Mouse (Mus musculus): ENCODE results near the gene Clic1. TPM values are rescaled to one million over a fixed set of nuclear protein-coding genes. Genes with fewer than 3 reads are reported as not detected.
A peak's percentile ranks its signal among the peaks of the same experiment; 100 is the strongest.

Clic1 gene
- polyA plus RNA-seq, 1 experiment = not detected

DNA sequence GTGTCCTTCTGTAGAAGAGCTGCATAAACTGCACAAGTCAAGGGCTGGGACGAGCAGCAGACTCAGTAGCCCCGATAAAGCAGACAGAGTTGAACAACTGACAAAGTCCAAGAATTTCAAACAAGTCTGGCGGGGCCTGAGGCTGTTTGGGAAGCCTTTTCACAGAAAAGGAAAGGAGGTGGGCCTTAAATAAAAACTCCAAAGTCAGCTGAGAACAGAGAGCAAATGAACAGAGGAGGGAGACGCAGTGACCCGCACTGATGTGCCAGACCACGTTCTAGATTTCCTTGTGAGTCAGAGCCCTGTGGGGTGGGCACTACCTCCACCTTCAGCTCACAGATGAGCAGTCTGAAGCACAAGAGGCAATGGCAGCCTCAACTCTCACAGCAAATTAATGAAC lies 14.9 kb upstream of the Clic1 start:
- Histone ChIP-seq H3K4me3 (ENCODE audit: insufficient read depth, low read depth, low read length) (no peak overlapping the region), H3K27ac (ENCODE audit: insufficient read depth, low read depth, low read length) (no peak overlapping the region), H3K4me1 (ENCODE audit: control insufficient read depth, insufficient read depth, low read length) (peaks cover 5% of the 10 kb centered on the region)
- 58% methylated on average over 6 of the region's 6 CpGs for whole genome bisulfite sequencing
- TF ChIP-seq CTCF (IDR thresholded peaks at IDR 0.05; ENCODE audit: insufficient read depth, low read depth, low read length) (no peak), POLR2A (IDR thresholded peaks at IDR 0.05; ENCODE audit: insufficient read depth, low read depth, low read length) (no peak)

DNA sequence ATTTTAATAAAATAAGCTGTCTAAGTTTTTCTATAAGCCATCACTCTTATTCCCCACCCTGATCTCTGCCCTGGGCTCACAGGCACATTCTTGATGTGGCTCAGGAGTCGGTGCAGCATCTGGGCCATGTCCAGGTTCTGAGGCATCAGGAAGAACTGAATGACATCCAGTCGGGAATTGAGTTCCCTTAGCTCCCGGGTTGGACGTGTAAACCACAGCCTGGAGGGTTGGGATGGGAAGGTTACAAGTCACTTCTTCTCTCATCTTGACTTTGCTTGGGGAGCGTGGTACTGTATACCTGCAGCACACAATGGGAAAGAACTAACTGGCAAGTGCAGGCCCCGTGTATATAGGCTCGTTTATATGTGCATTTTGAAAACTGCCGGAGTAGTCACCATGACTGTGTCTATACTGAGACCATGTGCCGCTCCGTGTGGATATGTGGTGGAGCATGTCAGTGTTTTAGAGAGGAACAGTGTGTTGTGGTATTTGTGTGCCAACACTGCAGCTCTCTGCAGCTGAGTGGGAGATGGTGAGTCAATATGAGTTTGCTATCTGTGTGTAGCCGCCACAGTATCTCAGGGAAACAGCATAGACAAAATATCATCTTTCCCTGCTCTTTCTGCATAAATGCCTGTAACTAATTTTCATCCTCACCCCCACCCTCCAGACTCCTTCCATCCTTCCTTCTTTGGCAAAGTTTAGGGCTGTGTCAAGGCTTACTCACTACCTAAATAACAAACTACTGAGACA lies 10.5 kb upstream of the Clic1 start:
- no peak overlapping the region for H3K4me3 ChIP-seq (ENCODE audit: insufficient read depth, low read depth, low read length)
- TF ChIP-seq CTCF (IDR thresholded peaks at IDR 0.05; ENCODE audit: insufficient read depth, low read depth, low read length) = no peak
- no peak for TF ChIP-seq POLR2A (IDR thresholded peaks at IDR 0.05; ENCODE audit: insufficient read depth, low read depth, low read length)
- WGBS = 78% methylated on average over 11 of the region's 11 CpGs
- no peak overlapping the region for H3K27ac ChIP-seq (ENCODE audit: insufficient read depth, low read depth, low read length)
- no peaks in the 10 kb centered on the region for H3K4me1 ChIP-seq (ENCODE audit: control insufficient read depth, insufficient read depth, low read length)

GRCm38 (mm10) chr17:35043794-35044193 lies 6.0 kb upstream of the Clic1 start:
- no peak overlapping the region for H3K27ac ChIP-seq (ENCODE audit: insufficient read depth, low read depth, low read length)
- H3K4me1 ChIP-seq (ENCODE audit: control insufficient read depth, insufficient read depth, low read length) = peaks cover 10% of the 10 kb centered on the region
- 84% methylated on average over 4 of the region's 4 CpGs for WGBS
- H3K4me3 ChIP-seq (ENCODE audit: insufficient read depth, low read depth, low read length) = no peak overlapping the region
- TF ChIP-seq CTCF (IDR thresholded peaks at IDR 0.05; ENCODE audit: insufficient read depth, low read depth, low read length) (no peak), POLR2A (IDR thresholded peaks at IDR 0.05; ENCODE audit: insufficient read depth, low read depth, low read length) (no peak)

DNA sequence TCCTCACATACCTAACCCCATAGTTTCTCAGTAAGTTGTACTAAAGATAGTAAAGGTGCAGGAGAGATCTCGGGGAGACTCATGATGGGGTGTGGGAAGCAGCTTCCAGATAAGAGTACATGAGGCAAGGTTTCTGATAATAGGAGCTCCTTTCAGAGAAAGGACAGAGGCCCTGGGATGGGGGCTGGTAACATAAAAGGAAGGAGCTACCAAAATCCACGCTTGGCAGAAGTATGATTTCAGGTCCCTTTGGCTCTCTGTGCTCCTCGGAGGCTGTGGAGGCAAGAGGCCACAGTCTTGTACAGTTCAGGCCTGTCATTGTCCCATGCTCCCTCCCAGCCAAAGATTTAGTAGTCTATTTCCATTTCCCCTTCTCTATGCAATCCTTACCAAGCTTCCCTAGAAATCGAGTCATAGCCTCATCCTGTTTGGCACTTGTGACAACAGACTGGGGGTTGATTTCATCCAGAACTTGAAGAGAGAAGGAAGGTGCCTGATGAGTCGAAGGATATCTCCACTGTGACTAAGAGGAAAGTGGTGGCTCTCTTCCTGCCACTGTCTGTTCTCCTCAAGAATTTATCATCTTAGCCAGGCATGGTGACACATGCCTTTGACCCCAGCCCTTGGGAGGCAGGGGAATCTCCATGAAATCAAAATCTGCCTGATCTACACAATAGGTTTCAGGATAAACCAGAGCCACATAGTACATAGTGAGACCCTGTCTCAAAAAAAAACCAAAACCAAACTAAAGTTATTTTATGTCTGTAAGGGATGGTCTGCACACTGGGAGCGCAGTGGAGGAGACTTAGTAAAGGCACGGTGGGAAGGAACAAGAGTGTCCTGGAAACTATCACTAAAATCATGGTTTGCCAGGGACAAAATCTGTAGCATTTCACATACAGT lies 4.6 kb upstream of the Clic1 start:
- no peak overlapping the region for H3K27ac ChIP-seq (ENCODE audit: insufficient read depth, low read depth, low read length)
- WGBS = 89% methylated on average over 7 of the region's 7 CpGs
- peaks cover 17% of the 10 kb centered on the region for H3K4me1 ChIP-seq (ENCODE audit: control insufficient read depth, insufficient read depth, low read length)
- H3K4me3 ChIP-seq (ENCODE audit: insufficient read depth, low read depth, low read length) = no peak overlapping the region
- TF ChIP-seq POLR2A (IDR thresholded peaks at IDR 0.05; ENCODE audit: insufficient read depth, low read depth, low read length) (no peak), CTCF (IDR thresholded peaks at IDR 0.05; ENCODE audit: insufficient read depth, low read depth, low read length) (no peak)

GRCm38 (mm10) chr17:35045807-35046680 lies 3.7 kb upstream of the Clic1 start:
- 6% methylated on average over 48 of the region's 48 CpGs for WGBS
- H3K4me3 ChIP-seq (ENCODE audit: insufficient read depth, low read depth, low read length) = peak overlapping the region; percentile 73
- H3K4me1 ChIP-seq (ENCODE audit: control insufficient read depth, insufficient read depth, low read length) = peaks cover 23% of the 10 kb centered on the region
- no peak overlapping the region for H3K27ac ChIP-seq (ENCODE audit: insufficient read depth, low read depth, low read length)
- TF ChIP-seq CTCF (IDR thresholded peaks at IDR 0.05; ENCODE audit: insufficient read depth, low read depth, low read length) = no peak
- TF ChIP-seq POLR2A (IDR thresholded peaks at IDR 0.05; ENCODE audit: insufficient read depth, low read depth, low read length) = no peak

- 2% methylated on average over 33 of the region's 33 CpGs for WGBS
- no peak within 1 kb of the TSS for H3K27ac ChIP-seq (ENCODE audit: insufficient read depth, low read depth, low read length)
Measured at GRCm38 (mm10) chr17:35046681-35047455, 2.9 kb upstream of the Clic1 start, which contains the start of gene Msh5. Gene Msh5, minus strand, starts transcription at chr17:35046745.

DNA sequence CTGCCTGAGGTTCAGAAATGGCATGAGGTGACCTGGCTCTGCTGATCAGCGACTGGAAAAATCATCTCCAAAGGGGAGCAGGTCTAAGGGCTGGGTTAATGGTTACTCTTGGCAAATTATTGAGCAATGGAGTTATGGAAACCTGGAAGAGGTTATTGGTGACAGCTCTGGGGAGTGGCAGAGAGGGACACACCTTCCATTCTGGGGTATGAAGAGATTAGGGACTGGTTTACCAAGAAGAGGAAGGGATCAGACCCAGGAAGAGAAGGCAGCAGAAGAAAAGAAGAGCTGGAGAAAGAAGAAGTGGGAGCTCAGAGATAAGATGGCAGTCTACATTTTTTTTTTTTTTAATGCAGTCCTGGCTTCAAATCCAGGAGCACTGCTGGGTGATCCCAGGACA lies 2.1 kb upstream of the Clic1 start:
- H3K4me3 ChIP-seq (ENCODE audit: insufficient read depth, low read depth, low read length) = no peak overlapping the region
- TF ChIP-seq CTCF (IDR thresholded peaks at IDR 0.05; ENCODE audit: insufficient read depth, low read depth, low read length) (no peak), POLR2A (IDR thresholded peaks at IDR 0.05; ENCODE audit: insufficient read depth, low read depth, low read length) (no peak)
- H3K27ac ChIP-seq (ENCODE audit: insufficient read depth, low read depth, low read length) = no peak overlapping the region
- H3K4me1 ChIP-seq (ENCODE audit: control insufficient read depth, insufficient read depth, low read length) = peaks cover 33% of the 10 kb centered on the region
- 61% methylated on average over 1 of the region's 1 CpGs for WGBS

More at GRCm38 (mm10) chr17:35046681-35047455, 2.9 kb upstream of the Clic1 start, which contains the start of gene Msh5:
- TF ChIP-seq POLR2A (IDR thresholded peaks at IDR 0.05; ENCODE audit: insufficient read depth, low read depth, low read length) (no peak), CTCF (IDR thresholded peaks at IDR 0.05; ENCODE audit: insufficient read depth, low read depth, low read length) (no peak)
- H3K4me3 ChIP-seq (ENCODE audit: insufficient read depth, low read depth, low read length) = peak within 1 kb of the TSS; percentile 73
- H3K4me1 ChIP-seq (ENCODE audit: control insufficient read depth, insufficient read depth, low read length) = peaks cover 31% of the 10 kb centered on the region

All from olfactory bulb, adult 2 months (tissue).